Mouse (Mus musculus): Measurements from ENCODE around the gene Col4a2.

DNA sequence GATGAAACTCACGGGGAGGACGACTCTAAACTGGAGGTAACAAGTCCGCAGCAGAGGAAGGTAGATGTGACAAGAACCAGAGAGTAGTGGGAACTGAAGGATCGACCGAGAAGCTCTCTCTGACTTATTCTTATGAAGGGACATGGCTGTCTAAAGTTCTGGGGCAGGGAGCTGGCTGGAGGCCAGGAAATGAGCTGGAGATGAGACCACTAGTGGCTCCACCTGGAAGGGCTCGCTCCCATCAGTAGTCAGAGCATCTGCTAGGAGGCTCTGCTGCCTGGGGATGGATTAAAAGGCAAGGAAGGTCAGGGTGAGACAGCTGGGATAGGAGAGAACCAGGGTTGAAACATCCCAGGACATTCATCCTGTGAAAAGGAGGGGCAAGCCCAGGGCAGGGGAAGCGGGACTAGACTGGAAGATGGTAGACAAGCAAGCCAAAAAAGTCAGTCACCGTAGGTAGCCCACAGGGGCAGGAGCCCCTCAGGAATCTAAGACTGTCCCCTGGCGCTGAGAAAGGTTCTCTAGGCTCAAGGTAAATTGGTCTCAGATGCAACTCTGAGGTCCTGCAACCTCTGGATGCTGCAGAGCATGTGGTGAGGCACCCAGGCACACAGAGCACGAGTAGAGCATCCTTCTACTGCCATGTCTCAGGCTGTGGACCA lies 16.2 kb upstream of the Col4a2 start:
- TF ChIP-seq GATA1 (IDR thresholded peaks at IDR 0.05; ENCODE audit: low read length) (no peak), TAL1 (IDR thresholded peaks at IDR 0.05; ENCODE audit: low read length) (no peak)

Data from erythroblast, embryonic 14.5 days (primary cell).